Mouse (Mus musculus): Measurements from ENCODE around the gene Hsh2d. TPM values are rescaled to one million over a fixed set of nuclear protein-coding genes. Genes with fewer than 3 reads are reported as not detected.

The Hsh2d gene
- polyA plus RNA-seq (2016; fragmentation: Nextera tagmentation; extraction: Ambion mirVana), result 0.28 and 0.32 TPM in 2 replicates

- no peak within 1 kb of the TSS for H3K9ac ChIP-seq
- no peak for ATAC-seq
- no peaks in the 10 kb centered on the region for H3K4me1 ChIP-seq
- H3K36me3 ChIP-seq, result no peaks in the 10 kb centered on the region
- 59% methylated on average over 12 of the region's 12 CpGs for WGBS (ENCODE audit: insufficient replicate concordance)
- 0 out of 2 replicates have a peak within 1 kb of the TSS, but pooled peaks have one; percentile 8 for H3K4me2 ChIP-seq
- H3K27me3 ChIP-seq (replicated peaks), result no peaks in the 10 kb centered on the region
- H3K27ac ChIP-seq, result no peak within 1 kb of the TSS
- H3K4me3 ChIP-seq, result peak within 1 kb of the TSS; percentile 10; the same call in 1 of the 2 replicates
- no peaks in the 10 kb centered on the region for H3K9me3 ChIP-seq (replicated peaks)
Observed at GRCm38 (mm10) chr8:72189417-72190214, at the start of gene Hsh2d. TSS of gene Hsh2d (plus strand) at chr8:72189638.

- Histone ChIP-seq H3K27ac (no peak overlapping the region), H3K9me3 (replicated peaks) (no peaks in the 10 kb centered on the region), H3K9ac (no peak overlapping the region), H3K4me1 (peaks cover 19% of the 10 kb centered on the region; the same call in 1 of the 2 replicates), H3K36me3 (peaks cover 91% of the 10 kb centered on the region), H3K27me3 (replicated peaks) (no peaks in the 10 kb centered on the region; the same call in 1 of the 2 replicates), H3K4me3 (no peak overlapping the region), H3K4me2 (no peak overlapping the region)
- ATAC-seq, result no peak
- WGBS (ENCODE audit: insufficient replicate concordance), result 38% methylated on average over 13 of the region's 13 CpGs
Observed at GRCm38 (mm10) chr8:72143256-72143824, 46.1 kb upstream of the Hsh2d start.

GRCm38 (mm10) chr8:72144345-72144975 lies 45.0 kb upstream of the Hsh2d start:
- Histone ChIP-seq H3K36me3 (peaks cover 88% of the 10 kb centered on the region), H3K4me1 (peaks cover 16% of the 10 kb centered on the region; the same call in 1 of the 2 replicates), H3K4me2 (no peak overlapping the region), H3K27me3 (replicated peaks) (no peaks in the 10 kb centered on the region), H3K4me3 (no peak overlapping the region), H3K27ac (no peak overlapping the region), H3K9ac (no peak overlapping the region), H3K9me3 (replicated peaks) (no peaks in the 10 kb centered on the region)
- ATAC-seq, result no peak
- WGBS (ENCODE audit: insufficient replicate concordance), result 52% methylated on average over 5 of the region's 5 CpGs

- Histone ChIP-seq H3K4me3 (no peak overlapping the region), H3K9ac (no peak overlapping the region), H3K27me3 (replicated peaks) (no peaks in the 10 kb centered on the region), H3K4me1 (peaks cover 16% of the 10 kb centered on the region; the same call in 1 of the 2 replicates), H3K4me2 (no peak overlapping the region), H3K9me3 (replicated peaks) (no peaks in the 10 kb centered on the region), H3K27ac (no peak overlapping the region), H3K36me3 (peaks cover 88% of the 10 kb centered on the region)
- WGBS (ENCODE audit: insufficient replicate concordance), result 70% methylated on average over 3 of the region's 3 CpGs
- ATAC-seq, result no peak
Observed at GRCm38 (mm10) chr8:72145511-72145910, 43.9 kb upstream of the Hsh2d start.

- Histone ChIP-seq H3K27ac (no peak overlapping the region), H3K9me3 (replicated peaks) (no peaks in the 10 kb centered on the region), H3K9ac (no peak overlapping the region), H3K27me3 (replicated peaks) (no peaks in the 10 kb centered on the region), H3K4me2 (no peak overlapping the region), H3K4me3 (no peak overlapping the region), H3K36me3 (peaks cover 87% of the 10 kb centered on the region), H3K4me1 (peaks cover 16% of the 10 kb centered on the region; the same call in 1 of the 2 replicates)
- ATAC-seq, result 0 out of 2 replicates have a peak, but pooled peaks have one; percentile 24
- 90% methylated on average over 1 of the region's 1 CpGs for WGBS (ENCODE audit: insufficient replicate concordance)
Observed at GRCm38 (mm10) chr8:72146056-72146455, 43.4 kb upstream of the Hsh2d start.

GRCm38 (mm10) chr8:72146556-72146955 lies 42.9 kb upstream of the Hsh2d start:
- Histone ChIP-seq H3K9ac (no peak overlapping the region), H3K36me3 (peaks cover 87% of the 10 kb centered on the region), H3K27ac (no peak overlapping the region), H3K9me3 (replicated peaks) (no peaks in the 10 kb centered on the region), H3K4me3 (no peak overlapping the region), H3K4me2 (no peak overlapping the region), H3K4me1 (peaks cover 16% of the 10 kb centered on the region), H3K27me3 (replicated peaks) (no peaks in the 10 kb centered on the region)
- WGBS (ENCODE audit: insufficient replicate concordance), result 80% methylated on average over 3 of the region's 3 CpGs
- ATAC-seq, result no peak

- Histone ChIP-seq H3K4me1 (peaks cover 18% of the 10 kb centered on the region), H3K9ac (no peak overlapping the region), H3K27me3 (replicated peaks) (no peaks in the 10 kb centered on the region), H3K4me3 (no peak overlapping the region), H3K36me3 (peaks cover 87% of the 10 kb centered on the region), H3K4me2 (no peak overlapping the region), H3K9me3 (replicated peaks) (no peaks in the 10 kb centered on the region), H3K27ac (no peak overlapping the region)
- ATAC-seq, result no peak
- WGBS (ENCODE audit: insufficient replicate concordance), result 47% methylated on average over 2 of the region's 2 CpGs
Observed at GRCm38 (mm10) chr8:72147266-72147665, 42.2 kb upstream of the Hsh2d start.

- WGBS (ENCODE audit: insufficient replicate concordance), result 91% methylated on average over 1 of the region's 1 CpGs
- no peaks in the 10 kb centered on the region for H3K27me3 ChIP-seq (replicated peaks)
- peaks cover 20% of the 10 kb centered on the region for H3K4me1 ChIP-seq
- no peak overlapping the region for H3K4me3 ChIP-seq
- H3K9me3 ChIP-seq (replicated peaks), result no peaks in the 10 kb centered on the region
- H3K4me2 ChIP-seq, result no peak overlapping the region
- H3K27ac ChIP-seq, result no peak overlapping the region
- no peak overlapping the region for H3K9ac ChIP-seq
- peaks cover 90% of the 10 kb centered on the region for H3K36me3 ChIP-seq
- ATAC-seq, result no peak
Observed at GRCm38 (mm10) chr8:72149056-72149455, 40.4 kb upstream of the Hsh2d start.

GRCm38 (mm10) chr8:72151418-72152078 lies 37.9 kb upstream of the Hsh2d start:
- ATAC-seq, result no peak
- no peak overlapping the region for H3K4me2 ChIP-seq
- H3K27ac ChIP-seq, result no peak overlapping the region
- no peak overlapping the region for H3K9ac ChIP-seq
- no peaks in the 10 kb centered on the region for H3K27me3 ChIP-seq (replicated peaks)
- 57% methylated on average over 3 of the region's 3 CpGs for WGBS (ENCODE audit: insufficient replicate concordance)
- H3K4me3 ChIP-seq, result no peak overlapping the region
- no peaks in the 10 kb centered on the region for H3K9me3 ChIP-seq (replicated peaks)
- peaks cover 77% of the 10 kb centered on the region for H3K36me3 ChIP-seq
- H3K4me1 ChIP-seq, result peaks cover 7% of the 10 kb centered on the region

- Histone ChIP-seq H3K27me3 (replicated peaks) (no peaks in the 10 kb centered on the region), H3K27ac (no peak overlapping the region), H3K4me1 (peaks cover 15% of the 10 kb centered on the region), H3K36me3 (peaks cover 63% of the 10 kb centered on the region), H3K9me3 (replicated peaks) (no peaks in the 10 kb centered on the region), H3K4me3 (no peak overlapping the region), H3K9ac (no peak overlapping the region), H3K4me2 (no peak overlapping the region)
- ATAC-seq, result no peak
Observed at GRCm38 (mm10) chr8:72153382-72153781, 36.1 kb upstream of the Hsh2d start.

GRCm38 (mm10) chr8:72158096-72158495 lies 31.3 kb upstream of the Hsh2d start:
- Histone ChIP-seq H3K4me1 (peaks cover 48% of the 10 kb centered on the region), H3K9ac (peak overlapping the region; percentile 52; the same call in 1 of the 2 replicates), H3K4me2 (0 out of 2 replicates have a peak overlapping the region, but pooled peaks have one; percentile 2), H3K27ac (no peak overlapping the region), H3K27me3 (replicated peaks) (no peaks in the 10 kb centered on the region), H3K36me3 (peaks cover 26% of the 10 kb centered on the region), H3K9me3 (replicated peaks) (no peaks in the 10 kb centered on the region), H3K4me3 (no peak overlapping the region)
- no peak for ATAC-seq
- WGBS (ENCODE audit: insufficient replicate concordance), result 67% methylated on average over 2 of the region's 2 CpGs
